Mouse (Mus musculus) layer of hippocampus, postnatal 14 days (tissue): ENCODE measurements around the gene Grk3. TPM values are rescaled to one million over a fixed set of nuclear protein-coding genes. Genes with fewer than 3 reads are reported as not detected.

Source experiments
- DNase-seq, 2 experiments: peaks; one replicate each; pipeline ENCODE4 v3.0.0; 2021 to 2022; ENCODE audit warnings: low spot score in 2 of 2, mixed read lengths in 1 of 2
- total RNA-seq, 2 experiments: library from RNA; stranded (reverse); gene quantifications; 2 replicates each; pipeline ENCODE4 v1.2.3; 2021

Grk3 gene
- total RNA-seq, 2 experiments from 2014 or later, result 57.3 to 76.8 TPM

DNA sequence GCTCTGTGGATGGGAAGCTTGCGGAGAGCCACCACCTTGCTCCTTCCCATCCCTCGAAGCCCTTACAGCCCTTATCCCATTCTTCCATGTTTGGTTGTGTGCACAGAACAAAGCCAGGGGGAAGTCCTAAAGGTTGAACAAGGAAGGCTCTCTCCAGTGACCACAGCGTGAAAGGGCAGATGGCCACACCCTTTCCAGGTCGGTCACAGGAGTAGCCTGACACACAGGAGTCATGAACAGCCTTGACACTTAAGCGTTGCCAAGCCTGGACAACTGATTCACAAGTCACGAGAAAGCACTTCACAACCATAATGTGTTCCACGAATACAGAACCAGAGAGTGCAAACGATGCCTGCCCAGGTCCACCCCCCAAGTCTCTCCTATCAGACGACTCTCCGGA lies 3.7 kb downstream of the Grk3 start:
- no peak for DNase-seq

DNA sequence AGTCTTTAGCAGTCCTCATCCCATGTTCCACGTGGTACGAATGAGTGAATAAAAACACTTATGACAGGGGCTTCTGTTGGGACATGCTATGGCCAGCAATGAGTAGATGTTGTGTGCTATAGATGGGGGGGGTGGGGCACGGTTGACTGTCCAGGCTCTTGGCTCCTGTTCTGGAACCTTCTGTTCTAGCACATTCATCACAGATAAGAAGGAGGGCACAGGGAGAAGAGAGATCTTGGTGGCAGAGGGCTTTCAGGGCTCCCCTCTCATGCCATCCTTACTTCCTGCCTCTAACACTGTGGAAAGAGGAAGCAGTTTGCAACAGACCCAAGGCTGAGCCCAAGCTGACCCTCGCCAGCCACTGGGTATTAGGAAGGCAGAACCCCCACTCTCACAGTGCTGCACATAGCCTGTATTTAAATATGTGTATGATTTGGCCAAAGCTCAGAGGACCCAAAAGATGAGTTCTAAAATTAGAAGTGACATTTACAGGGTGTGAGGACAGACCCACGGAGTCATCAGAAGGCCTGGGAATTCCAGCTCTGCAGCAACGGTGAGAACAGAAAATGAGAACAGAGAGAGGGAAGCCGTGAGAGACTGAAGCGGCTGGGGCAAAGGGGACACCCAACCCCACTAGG lies 6.3 kb downstream of the Grk3 start:
- DNase-seq, result no peak

DNA sequence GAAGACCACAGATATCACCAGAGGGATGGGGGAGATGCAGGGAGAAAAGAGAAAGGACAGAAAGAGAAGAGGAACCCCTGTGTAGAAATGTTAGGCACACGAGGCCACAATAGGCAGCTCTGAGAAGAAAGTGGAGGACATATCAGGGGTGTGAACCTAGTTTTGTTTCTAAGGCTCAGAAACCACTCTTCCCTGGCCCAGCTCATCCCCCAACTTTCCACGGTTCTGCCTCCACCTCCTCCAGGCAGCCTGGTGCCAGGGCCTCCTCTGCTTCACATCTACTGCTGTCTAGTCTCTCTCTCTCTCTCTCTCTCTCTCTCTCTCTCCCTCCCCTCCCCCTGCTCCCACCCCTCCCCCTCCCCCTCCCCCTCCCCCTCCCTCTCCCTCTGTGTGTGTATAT lies 7.1 kb downstream of the Grk3 start:
- DNase-seq, result no peak

DNA sequence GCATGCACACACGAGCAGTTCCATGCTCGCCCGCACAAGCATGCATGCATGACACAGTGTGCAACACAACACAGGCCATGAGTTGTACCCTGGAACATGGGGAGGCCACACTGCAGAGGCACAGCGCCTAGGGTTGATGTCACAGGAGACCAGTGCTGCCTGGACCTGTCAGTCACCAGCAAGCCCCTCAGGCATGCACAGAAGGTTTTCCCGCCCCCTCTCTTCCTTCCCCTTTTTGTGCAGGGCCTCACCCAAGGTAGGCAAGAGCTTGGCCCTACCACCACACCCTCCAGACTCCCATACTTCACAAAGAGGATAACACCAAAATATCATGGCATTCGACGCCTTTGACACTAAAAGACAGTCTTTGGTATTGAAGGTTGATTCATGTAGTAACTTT lies 8.6 kb downstream of the Grk3 start:
- DNase-seq, result no peak

DNA sequence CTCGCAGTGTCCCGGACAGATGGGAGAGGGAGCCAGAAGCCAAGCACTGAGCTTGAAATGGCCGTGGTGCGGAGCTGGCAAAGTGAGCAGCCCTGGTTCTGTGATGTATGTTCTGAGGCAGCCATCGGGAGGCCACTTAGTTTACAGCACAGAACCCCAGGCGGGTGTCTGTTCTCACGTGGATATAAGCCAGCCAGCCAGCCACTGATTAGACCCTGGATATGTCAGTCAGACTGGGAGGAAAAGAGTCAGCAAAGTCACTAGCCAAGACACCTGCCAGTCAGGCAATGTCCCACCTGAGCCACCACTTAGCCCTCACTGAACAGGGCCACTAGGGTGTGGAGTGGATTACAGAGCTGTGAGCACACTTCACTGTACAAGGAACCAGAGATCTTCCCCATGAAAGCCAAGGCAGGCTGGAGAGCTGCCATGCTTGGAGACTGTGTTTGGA lies 9.6 kb downstream of the Grk3 start:
- DNase-seq, result no peak

DNA sequence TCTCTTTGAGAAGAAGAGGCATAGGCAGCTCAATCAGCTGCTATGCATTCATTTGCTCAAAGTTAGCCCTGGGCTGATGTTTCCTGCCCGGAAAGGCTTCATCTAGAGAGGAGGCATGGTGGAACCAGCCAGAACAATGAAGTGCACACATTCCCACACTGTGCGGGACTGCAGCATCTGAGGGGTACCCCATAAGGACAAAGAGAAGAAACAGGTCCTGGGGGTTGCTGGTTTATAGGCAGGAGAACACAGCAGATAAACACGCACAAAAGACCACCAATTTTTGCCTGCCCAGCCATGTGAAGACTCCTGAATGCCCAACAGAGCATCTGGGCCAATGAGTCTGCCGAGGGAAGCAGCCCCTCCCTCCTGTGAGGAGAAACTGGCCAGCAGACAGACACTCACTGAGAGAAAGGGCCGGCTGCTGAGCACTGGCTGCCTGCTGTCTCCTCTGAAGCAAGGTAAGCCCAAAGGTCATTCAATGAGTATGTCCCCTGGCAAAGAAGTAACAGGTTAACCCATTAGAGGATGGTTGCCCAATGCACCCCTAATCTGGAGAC lies 12.7 kb downstream of the Grk3 start:
- no peak for DNase-seq

DNA sequence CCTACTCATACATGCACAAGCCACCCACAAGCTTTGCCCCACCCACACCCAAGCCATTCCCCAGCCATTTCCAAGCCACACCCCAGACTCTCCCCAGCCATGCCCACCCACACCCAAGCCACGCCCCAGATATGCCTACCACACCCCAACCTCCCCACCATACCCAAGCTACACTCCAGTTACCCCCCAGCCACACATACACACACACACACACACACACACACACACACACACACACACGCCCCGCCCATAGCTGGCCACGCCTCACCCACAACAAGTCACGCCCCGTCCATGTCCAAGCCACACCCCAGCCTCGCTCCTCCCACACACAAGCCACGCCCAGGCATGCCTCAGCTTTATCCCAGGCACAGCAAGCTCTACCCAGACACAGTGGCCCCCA lies 16.4 kb downstream of the Grk3 start:
- no peak for DNase-seq

DNA sequence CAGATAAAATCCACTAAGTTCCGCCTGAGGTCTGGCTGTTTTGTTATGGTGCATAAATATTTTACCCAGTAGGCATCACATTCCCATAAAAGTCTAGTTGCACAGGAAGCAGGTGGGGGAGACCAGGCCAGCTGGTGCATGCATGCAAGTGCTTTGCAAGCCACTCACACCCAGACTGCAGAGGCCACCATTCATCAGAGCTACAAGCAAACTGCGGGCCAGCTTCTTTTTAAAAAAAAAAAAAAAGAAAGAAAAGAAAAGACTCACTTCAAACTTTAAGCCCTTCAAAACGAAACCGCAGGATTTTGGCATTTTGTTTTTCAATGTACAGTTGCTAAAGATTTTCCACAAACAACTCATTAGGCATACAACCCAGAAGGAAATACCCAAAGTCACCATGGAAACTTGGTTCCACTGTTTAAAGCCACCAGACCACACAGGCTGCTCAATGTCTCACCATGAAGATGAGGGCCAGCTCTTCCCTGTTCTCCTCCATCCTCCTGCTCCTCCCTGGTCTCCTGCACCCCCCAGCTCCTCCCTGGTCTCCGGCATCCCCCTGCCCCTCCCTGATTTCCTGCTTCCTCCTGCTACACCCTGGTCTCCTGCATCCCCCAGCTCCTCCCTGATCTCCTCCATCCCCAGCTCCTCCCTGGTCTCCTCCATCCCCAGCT lies 17.9 kb downstream of the Grk3 start:
- peak in 1 of 2 experiments; percentile 63 for DNase-seq

DNA sequence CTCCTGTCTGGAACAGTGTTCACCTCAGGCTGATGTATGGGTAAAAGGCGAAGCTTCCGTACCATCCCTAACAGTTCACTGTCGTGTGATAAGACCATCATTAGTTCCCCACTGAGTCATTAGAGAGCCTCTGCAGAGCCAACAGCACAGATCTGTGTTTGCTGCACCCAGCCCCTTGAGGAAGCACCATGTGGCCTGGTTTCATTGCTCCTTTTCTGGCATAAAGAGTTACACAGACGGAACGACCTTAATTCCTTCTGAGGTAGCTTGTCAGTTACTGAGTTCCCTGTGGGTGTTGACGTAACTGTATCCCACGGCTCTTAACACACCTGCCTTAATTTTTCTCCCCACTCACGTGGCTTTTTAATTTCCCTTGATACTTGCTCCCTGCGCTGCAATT lies 24.3 kb downstream of the Grk3 start:
- no peak for DNase-seq

DNA sequence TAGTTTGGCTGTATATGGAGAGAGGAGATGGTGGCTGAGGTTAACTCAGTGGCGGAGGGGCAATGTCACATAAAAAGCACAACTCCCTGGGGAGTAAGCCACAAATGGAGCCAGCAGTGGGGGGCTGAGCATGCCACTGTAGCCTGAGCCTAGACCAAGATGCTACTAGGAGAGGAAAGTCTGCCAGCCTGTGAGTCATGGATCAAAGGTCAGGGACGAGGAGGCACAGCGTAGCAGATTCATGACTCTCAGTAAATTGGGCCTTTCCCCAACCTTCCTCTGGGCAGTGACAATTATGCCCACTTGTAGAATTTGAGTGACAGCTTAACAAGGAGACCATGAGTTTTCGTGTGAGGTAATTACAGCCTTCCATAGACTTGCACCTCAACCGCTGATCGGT lies 33.7 kb downstream of the Grk3 start:
- no peak for DNase-seq

DNA sequence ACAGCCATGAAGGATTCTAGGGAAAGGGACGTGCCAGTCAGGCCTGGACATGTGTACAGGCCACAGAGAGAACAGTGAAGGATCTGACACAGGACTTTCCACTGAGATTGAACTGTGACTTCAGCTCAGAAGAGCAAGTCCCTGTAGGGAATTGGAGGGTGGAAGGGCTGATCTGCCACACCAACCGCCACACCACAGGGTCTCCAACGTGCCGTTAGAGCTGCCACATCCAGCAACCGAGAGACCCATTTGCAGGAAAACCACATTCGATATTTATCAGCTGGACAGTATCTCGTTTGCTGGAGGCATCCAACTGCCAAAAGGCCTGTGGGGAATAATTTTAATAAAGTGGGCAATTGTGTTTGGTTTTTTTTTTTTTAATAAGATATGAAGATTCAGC lies 35.9 kb downstream of the Grk3 start:
- DNase-seq, result no peak

DNA sequence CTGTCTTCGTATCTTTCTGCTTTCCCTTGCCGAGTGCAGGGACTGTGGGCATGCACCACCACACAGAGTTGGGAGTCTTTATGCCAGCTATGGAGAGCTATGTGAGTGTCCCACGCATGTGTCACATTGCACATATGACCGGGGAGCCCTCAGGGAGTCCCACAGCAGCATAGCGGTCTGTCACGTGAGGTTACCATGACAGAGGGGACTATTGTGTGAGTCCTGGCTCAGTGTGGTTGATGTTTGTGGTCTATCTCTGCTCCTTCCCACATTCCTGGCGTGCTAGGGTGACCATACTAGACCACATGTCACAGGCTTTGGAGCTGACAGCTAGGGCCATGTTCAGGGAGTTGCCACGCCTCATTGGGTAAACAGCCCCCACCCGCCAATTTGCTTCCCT lies 36.4 kb downstream of the Grk3 start:
- DNase-seq, result no peak

DNA sequence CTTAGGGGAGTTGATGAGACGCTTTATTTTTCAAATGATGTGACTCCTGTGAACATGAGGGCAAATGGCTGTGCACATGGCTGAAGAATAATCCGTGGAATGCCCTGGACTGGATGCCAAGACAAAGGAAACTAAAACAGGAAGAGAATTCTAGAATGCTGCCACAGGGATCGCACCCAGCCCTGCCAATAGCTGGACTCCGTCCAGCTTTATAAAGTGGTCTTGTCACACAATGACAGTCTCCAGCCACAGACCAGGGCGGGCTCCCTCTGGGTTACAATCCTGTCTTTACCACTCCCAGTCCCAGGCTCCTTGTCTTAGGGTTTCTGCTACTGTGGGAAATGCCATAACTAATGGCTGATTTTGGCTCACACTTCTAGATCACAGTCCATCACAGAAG lies 38.5 kb downstream of the Grk3 start:
- no peak for DNase-seq

DNA sequence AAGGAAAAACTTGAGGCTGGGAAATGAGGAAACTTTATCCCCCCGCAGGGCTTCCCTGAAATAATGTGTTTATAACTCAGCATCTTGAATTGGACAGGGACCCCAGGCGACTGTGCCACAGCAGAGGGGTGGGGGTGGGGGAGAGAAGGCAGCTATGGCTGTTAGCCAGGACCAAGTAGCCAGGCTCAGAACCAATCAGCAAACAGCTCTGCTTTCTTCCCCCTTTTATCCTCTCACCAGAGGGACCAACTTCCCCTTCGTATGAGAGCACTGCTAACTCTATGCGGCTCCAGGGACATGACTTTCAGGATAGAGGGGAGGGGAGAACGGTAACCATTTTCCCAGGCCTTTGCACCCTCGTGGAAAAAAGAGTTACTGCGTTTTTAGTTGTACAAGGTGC lies 42.0 kb downstream of the Grk3 start:
- no peak for DNase-seq

DNA sequence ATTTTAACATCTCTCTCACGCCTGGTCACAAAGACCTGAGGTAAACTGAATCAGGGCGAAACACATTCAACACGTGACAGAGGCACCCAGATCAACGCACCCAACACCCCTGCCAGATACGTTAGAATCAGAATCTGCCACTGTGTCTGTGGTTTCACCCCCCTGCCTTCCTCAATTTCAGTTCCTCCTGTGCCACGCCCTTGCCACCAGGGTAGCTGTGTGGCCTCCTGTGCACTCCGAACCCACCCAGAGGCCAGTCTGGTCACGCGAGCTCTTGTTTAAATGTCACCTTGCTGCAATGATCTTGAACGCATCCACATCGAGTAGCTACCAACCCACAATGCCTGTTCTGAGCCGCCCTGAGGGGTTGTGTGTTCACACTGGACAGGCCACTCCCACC lies 43.3 kb downstream of the Grk3 start:
- no peak for DNase-seq

DNA sequence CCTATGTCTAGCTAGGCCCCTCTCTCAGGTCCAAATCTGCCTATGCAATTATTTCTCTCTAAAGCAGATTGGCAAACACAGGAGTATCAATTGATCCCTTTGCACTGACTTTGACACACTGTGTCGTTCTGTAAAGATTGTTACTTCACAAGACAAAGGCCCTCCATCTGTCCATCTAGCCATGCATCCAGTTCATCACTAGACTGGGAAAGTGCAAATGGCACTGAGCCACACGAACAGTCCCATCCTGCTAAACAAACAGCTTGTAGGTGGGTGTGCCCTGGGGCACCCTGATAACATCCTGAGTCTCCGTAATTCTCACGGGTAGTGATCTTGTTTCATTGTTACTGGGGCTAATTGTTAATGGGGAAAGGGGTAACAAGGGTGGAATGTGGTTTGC lies 52.1 kb downstream of the Grk3 start:
- no peak for DNase-seq

DNA sequence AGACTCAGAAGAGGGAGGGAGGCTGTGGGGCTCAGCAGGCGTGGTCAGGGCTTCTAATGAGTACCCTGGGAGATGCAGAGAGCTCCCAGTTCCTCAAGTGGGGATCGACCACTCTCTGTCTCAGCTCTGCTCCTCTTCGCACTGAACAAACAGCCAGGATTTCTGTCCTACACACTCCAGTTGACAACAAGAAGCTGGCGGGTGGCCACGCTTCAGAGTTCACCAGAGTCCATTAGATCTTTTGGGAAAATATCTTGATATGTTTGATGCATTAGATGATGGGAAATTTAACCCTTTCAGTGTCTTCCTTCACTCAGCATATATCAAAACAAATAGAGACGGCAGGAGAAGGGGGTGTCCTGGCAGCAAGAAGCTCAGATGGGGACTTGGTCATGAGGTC lies 53.4 kb downstream of the Grk3 start:
- no peak for DNase-seq

DNA sequence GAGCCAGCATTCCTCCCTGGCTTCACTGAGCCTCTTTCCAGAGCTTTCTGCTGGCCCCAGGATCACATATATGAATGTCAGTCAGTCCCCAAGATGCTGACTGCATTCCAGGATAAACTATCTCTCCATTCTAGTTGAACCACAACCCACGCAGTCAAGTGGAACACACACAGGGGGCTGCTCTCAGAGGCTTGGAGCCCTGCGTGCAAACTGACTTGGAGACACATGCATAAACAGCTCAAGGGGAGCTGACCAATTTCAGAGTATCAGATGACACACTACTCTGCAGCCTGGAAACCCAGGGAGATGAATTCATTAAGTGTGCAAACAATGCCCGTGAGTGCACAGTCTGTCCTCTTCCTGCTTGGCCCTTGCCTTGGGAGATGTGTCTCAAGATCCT lies 54.7 kb downstream of the Grk3 start:
- no peak for DNase-seq

DNA sequence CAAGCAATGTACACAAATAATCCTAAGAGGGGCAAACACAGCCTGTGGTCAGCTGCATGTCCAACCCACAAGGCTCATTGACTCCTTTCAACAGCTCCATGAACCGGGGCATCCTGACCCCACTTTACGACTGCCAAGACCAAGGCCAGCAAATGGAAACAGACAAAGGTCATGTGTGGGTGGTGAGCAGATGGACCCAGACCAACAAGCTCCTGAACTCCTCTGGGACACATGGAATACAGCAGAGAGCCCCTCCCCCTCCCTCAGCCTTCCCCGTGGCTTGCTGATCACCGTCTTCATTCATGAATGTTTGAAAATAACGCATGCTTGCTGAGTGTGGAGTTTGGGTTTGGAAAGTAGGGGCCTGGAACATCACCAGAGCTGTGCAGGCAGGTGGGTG lies 57.3 kb downstream of the Grk3 start:
- DNase-seq, result no peak

DNA sequence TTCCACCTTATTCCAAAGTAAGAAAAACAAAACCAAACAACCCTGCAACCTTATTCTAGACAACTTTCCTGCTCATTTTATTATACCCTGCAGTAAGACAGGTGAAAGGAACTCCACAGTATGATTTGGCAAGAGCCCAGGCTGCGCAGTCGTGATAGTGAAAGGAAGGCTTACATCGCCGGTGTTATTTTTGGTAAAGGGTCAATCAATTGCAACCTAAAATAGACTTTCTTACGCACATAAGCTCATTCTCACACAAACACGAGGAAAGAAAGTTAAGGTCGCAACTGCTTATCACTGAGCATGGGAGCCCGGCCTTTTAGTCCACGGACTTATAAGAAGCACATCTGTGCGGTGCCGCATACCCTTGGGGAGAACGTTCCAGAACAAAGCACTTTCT lies 58.8 kb downstream of the Grk3 start:
- no peak for DNase-seq

DNA sequence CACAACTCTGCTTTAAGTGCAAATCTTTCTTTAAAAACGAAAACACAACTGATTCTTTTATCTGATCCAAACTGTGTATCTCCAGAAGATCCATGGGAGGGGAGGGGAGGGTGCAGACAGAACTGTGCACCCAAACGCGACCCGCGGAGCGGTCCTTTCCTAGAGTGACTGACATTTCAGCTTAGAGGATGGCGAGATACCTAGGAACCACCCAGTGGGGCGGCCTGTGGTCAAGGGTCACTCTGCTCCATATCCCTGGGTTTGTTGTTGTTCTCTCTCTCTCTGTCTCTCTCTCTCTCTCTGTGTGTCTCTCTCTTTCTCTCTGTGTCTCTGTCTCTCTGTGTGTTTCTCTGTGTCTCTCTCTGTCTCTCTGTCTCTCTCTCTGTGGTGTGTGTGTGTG lies 59.2 kb downstream of the Grk3 start:
- DNase-seq, result no peak

DNA sequence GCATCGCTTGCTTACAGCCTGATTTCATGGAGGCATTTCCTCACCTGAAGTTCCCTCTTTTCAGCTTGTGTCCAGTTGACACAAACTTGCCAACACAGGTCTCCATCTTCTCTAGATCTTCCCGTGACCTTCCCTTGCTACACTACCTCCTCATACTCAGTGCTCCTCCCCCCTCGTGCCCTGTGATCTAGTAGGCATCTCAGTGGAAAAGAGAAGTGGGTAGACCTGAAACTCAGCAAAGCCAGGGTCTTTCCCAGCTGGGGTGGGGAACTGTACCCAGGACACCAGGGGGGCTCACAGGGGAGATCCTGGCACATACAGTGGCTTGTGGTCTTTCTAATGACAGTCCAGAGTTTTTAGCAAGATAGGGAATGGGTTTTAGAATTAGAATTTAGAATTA lies 64.7 kb downstream of the Grk3 start:
- DNase-seq, result no peak

DNA sequence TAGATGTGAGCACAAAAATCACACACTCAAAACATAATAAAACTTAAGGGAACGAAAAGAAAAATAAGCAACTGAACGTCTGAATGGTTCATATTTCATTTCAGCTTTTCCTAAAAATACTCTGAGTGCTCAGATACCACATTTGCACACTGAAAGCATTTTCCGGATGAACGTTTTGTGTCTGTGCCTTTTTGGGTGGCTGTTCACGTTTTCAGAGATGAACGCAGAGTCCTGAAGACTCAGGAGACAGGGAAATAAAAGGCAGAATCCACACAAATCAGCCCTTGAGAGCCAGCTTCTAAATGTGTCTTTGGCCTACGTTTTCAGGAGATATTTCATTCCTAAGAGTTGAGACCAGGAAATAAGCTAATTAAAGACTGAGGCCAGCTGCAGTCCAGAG lies 69.7 kb downstream of the Grk3 start:
- no peak for DNase-seq
